Mouse (Mus musculus) olfactory bulb, adult 2 months (tissue): Measurements from ENCODE around the gene Klk13. TPM values are rescaled to one million over a fixed set of nuclear protein-coding genes. Genes with fewer than 3 reads are reported as not detected.
"Not testable (repeated sequence)": the region's sequence is repeated elsewhere in the genome, so short reads cannot be mapped to it uniquely, and the experiment has no call there.

ENCODE experiments used
- H3K27ac ChIP-seq: fragments of 200-500 bp; 2 replicates; pipeline ENCODE4 v1.5.1; 2012; ENCODE audit warnings: low read depth, low read length; ENCODE audit not compliant: insufficient read depth
- H3K4me1 ChIP-seq: fragments of 200-500 bp; 2 replicates; pipeline ENCODE4 v1.6.1; 2012; ENCODE audit warnings: low read length; ENCODE audit not compliant: control insufficient read depth, insufficient read depth
- H3K4me3 ChIP-seq: fragments of 200-500 bp; 2 replicates; pipeline ENCODE4 v1.5.1; 2012; ENCODE audit warnings: mild to moderate bottlenecking, low read depth, low read length, moderate library complexity; ENCODE audit not compliant: insufficient read depth
- CTCF ChIP-seq: fragments of 200-500 bp; IDR thresholded peaks from 2 replicates; pipeline ENCODE4 v1.5.1; 2012; ENCODE audit warnings: low read depth, mild to moderate bottlenecking, low read length, moderate library complexity; ENCODE audit not compliant: insufficient read depth
- POLR2A ChIP-seq: fragments of 200-500 bp; IDR thresholded peaks from 2 replicates; pipeline ENCODE4 v1.6.1; 2012; ENCODE audit warnings: mild to moderate bottlenecking, low read depth, low read length, moderate library complexity; ENCODE audit not compliant: insufficient read depth
- WGBS: fragments of 180-500 bp; shearing (Covaris S2); methylation state at CpG from one replicate; pipeline ENCODE4 v1.1.7; 2018; 5-methylcytosine and 5-hydroxymethylcytosine counted together
- polyA plus RNA-seq: library from polyadenylated mRNA; stranded (reverse); fragments of >200 nt; gene quantifications from 2 replicates; pipeline ENCODE4 v1.2.4, GENCODE M21; 2012; ENCODE audit warnings: low replicate concordance; ENCODE audit not compliant: missing spikeins, insufficient read depth, insufficient read length

The Klk13 gene
- polyA plus RNA-seq = not detected in 2 replicates

GRCm38 (mm10) chr7:43712267-43712666 is at the start of gene Klk13:
Gene Klk13, plus strand, starts transcription at chr7:43712567.
- Histone ChIP-seq H3K4me3 (no peak within 1 kb of the TSS), H3K4me1 (peaks cover 8% of the 10 kb centered on the region; the same call in 1 of the 2 replicates), H3K27ac (no peak within 1 kb of the TSS)
- TF ChIP-seq CTCF = no peak
- WGBS = 54% methylated on average over 4 of the region's 4 CpGs

DNA sequence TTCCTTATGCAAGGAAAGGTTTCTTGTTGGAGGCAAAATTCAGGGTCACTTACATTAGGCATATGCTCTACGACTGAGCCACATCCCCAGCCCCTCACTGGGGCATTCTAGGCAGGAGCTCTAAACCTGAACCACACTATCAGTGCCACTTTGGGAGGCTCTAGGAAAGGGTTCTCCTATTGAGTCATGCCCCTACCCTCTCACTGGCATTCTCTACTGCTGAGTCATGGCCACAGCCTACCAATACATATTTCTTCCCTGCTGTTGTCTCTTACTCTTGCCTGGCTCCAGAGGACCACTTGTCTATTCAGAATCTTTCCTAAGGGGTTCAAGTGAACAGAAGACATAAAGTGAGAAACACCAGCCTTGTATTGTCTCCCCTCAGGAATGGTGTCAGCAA is 49.6 kb upstream of the Klk13 start:
- 93% methylated on average over 1 of the region's 1 CpGs for WGBS
- Histone ChIP-seq H3K27ac (no peak overlapping the region), H3K4me3 (no peak overlapping the region), H3K4me1 (no peaks in the 10 kb centered on the region)
- TF ChIP-seq POLR2A (no peak), CTCF (no peak)

- not testable (repeated sequence) for H3K27ac ChIP-seq, H3K4me3 ChIP-seq, H3K4me1 ChIP-seq
- 88% methylated on average over 4 of the region's 4 CpGs for WGBS
These were observed 45.1 kb upstream of the Klk13 start for GRCm38 (mm10) chr7:43667221-43667620.

DNA sequence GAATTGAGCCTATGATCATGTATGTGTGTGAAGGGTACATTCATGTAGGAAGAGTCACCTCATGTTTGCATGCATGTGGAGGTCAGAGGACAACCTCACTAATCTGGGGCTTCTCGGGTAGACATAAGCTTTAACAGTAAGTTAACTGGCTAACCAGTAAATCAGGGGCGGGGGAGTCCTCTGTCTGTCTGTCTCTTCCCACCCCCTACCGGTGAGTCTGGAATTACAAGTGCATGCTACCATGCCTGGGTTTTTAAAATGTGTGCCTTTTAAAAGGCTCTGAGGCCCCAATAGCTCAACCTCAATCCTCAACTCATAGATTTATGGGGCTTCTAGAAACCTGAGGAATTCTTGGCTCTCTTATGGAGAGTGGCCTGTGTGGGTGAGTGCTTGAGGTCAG is 43.8 kb upstream of the Klk13 start:
- TF ChIP-seq CTCF (no peak), POLR2A (no peak)
- 19% methylated on average over 3 of the region's 3 CpGs for WGBS
- Histone ChIP-seq H3K4me1 (peaks cover 6% of the 10 kb centered on the region), H3K27ac (no peak overlapping the region), H3K4me3 (no peak overlapping the region)

DNA sequence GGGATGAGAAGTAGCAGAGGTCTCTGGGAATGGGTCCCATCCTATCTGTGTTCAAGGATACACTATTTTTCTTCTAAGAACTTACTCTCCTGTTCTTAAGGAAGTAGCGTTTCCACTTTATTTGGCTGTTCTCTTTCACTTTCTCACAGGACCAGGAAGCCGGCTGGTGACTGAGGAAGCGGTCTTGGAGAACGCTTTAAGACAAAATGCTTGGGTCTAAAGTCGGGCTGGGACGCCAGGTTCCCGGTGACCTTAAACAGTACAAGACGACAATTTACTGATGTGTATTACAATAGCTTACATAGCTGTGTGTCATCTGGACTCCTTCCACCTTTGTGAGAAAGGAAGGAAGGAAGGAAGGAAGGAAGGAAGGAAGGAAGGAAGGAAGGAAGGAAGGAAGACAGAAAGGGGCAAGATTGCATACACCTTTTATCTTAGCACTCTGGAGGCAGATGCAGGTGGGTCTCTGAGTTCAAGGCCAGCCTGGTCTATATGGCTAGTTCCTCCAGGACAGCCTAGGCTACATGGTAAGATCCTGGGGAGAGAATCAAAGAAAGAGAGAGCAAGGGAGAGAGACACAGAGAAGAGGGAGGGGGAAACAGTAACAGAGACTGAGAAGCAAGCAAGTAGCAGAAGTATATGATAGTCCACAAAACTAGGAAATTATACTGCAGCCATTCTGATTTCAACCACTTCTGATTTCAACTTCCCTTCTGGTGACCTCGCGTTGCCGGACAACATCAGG is 41.1 kb upstream of the Klk13 start:
- TF ChIP-seq POLR2A (no peak), CTCF (no peak)
- WGBS = 64% methylated on average over 11 of the region's 11 CpGs
- H3K4me1 ChIP-seq = peaks cover 6% of the 10 kb centered on the region
- H3K4me3 ChIP-seq = 0 out of 2 replicates have a peak overlapping the region, but pooled peaks have one; percentile 6
- H3K27ac ChIP-seq = no peak overlapping the region

- Histone ChIP-seq H3K4me1 (peaks cover 6% of the 10 kb centered on the region), H3K4me3 (peak within 1 kb of the TSS; percentile 76), H3K27ac (no peak within 1 kb of the TSS)
- TF ChIP-seq POLR2A = peak; percentile 50; the same call in 1 of the 2 replicates
- TF ChIP-seq CTCF = no peak
- WGBS = under 1% methylated on average over 26 of the region's 26 CpGs
These were observed 40.4 kb upstream of the Klk13 start, which contains the start of gene Ctu1 for GRCm38 (mm10) chr7:43671809-43672580. Gene Ctu1, plus strand, starts transcription at chr7:43672016.

- WGBS = 12% methylated on average over 10 of the region's 10 CpGs
- no peak overlapping the region for H3K27ac ChIP-seq
- TF ChIP-seq POLR2A = no peak
- TF ChIP-seq CTCF = no peak
These were observed 39.6 kb upstream of the Klk13 start for GRCm38 (mm10) chr7:43672581-43673260.

GRCm38 (mm10) chr7:43675091-43675490 is 37.3 kb upstream of the Klk13 start:
- TF ChIP-seq CTCF = no peak
- no peak for TF ChIP-seq POLR2A
- WGBS = 95% methylated on average over 32 of the region's 32 CpGs
- H3K4me3 ChIP-seq = no peak overlapping the region
- H3K4me1 ChIP-seq = peaks cover 6% of the 10 kb centered on the region
- H3K27ac ChIP-seq = no peak overlapping the region

More at GRCm38 (mm10) chr7:43672581-43673260, 39.6 kb upstream of the Klk13 start:
- peak overlapping the region; percentile 76 for H3K4me3 ChIP-seq
- peaks cover 6% of the 10 kb centered on the region for H3K4me1 ChIP-seq

DNA sequence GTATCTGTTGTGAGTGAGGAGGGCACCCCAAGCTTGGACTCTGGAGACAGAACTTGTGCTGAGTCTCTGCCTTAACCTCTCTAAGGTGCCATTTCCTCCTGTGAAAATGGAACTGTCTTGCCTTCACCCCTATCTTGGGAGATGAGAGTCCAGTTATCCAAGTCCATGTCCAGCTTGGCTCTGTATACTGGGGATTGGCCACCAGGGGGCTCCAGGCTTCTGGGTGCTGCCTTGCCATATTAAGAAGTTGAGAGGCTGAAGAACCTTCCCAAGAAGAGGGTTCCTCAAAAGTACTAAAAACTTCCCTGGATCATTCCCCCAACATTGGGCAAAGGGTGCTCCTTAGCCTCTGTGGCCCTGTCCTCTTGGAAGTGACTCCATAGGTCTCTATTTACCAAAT is 33.9 kb upstream of the Klk13 start:
- Histone ChIP-seq H3K27ac (no peak overlapping the region), H3K4me3 (no peak overlapping the region), H3K4me1 (no peaks in the 10 kb centered on the region)
- TF ChIP-seq CTCF = no peak
- no peak for TF ChIP-seq POLR2A
